Mouse (Mus musculus): Measurements from ENCODE around the gene Cct7.

DNA sequence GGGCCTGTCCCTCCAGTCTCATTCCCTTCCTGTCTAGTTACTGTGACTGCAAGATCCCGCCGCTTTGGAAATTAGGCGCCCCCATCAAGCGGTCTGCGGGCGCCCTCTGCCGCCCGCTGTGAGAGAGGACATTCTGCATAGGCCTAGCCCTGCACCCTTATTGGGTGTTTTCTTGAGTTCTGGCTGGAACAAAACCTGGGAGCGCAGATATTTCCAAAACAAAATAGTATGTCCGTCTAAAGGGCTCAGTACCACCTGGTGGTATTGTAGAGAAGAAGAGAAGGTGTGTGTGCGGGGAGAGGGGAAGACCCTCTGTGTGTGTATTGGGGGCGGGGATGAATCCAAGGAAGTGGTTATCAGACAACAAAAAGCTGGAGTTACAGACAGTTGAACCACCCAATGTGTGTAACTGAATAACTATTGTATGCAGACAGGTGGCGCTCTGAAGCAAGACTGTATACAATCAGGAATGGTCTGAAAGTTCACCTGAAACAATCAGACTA is 40.5 kb upstream of the Cct7 start:
- TF ChIP-seq POLR2A (IDR thresholded peaks at IDR 0.05; ENCODE audit: extremely low read depth, insufficient read depth, low read length), result no peak
- peak; percentile 71 for TF ChIP-seq CTCF (IDR thresholded peaks at IDR 0.05; ENCODE audit: extremely low read depth, insufficient read depth, low read length)

Data from cortical plate, adult 2 months (tissue).